Mouse (Mus musculus): ENCODE measurements around the gene Ncapd2.

The Ncapd2 gene

DNA sequence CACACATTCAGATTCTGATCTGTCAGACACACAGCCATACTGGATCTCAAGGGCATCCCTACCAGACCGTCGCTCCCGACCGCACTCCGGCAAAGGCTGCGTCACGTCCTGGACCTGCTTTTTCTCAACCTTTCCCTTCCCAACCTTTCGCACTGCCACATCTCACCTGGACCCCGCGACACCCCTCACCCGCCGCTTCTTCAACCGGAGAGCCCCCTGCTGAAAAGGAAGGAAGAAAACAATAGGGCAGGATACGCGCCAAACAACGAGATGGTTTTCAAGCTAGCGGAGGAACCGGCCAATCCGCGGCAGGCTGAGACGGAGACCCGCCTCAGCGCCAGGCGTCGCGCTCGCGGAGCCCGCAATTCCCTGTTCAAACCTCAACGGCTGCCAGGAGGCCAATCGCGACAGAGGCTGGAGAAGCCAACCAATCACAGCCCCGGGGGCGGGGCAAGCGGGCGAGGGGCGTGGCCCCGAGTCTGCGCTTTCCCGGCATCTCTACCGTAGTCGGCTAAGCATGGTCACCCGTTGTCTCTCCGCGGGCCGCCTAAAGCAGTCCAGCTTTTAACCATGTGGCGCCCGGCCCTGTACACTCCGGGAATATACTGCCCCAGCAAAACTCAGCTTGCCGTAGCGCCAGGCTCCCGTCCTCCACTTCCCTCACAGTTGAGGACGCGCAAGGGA lies at the start of gene Ncapd2, which contains the start of gene Mrpl51:
TSS of gene Ncapd2 (minus strand) at position 370 of the 684 bp plus-strand sequence.
TSS of gene Mrpl51 (plus strand) at position 470 of the 684 bp plus-strand sequence.
- CTCF ChIA-PET = interaction anchor here (0.9 kb wide), 1 partner anchor 24 kb away, joined by 3 read pairs; the partner anchor contains the start of gene Vamp1

DNA sequence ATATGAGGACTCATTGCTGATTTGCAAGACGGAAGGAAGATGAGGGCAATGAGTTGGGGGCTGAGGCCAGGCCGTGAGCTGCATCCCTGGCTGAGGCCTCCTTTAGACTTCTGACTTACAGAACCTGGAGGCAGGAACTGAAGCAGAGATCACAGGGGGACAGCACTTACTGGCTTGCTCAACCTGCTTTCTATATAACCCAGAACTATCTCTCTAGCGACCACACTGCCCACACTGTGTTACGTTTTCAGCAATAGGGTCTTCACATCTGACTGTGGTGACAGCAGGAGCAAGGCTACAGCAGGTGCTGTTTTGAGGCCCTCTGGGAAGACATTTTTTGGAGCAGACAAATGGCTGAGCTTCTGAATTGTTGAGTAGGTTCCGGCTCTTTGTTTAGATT lies 49.1 kb upstream of the Ncapd2 start:
- CTCF ChIA-PET = no interaction called here

DNA sequence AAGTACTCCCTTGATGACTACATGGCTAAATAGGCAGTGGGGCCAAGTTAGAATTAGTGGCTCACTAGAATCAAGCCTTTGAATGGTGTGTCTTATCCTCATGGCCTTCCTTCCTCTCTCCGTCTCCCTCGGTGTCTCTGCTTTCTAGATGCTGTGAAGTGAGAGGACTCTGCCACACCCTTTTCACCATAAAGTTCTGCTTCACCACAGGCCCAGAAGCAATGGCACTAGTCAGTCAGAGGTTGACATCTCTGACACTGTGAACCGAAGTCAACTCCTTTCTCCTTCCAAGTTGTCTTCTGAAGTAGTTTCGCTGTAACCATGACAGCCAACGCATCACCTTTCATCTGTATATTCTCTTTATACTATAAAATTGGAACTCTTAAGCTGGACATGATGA lies 48.0 kb upstream of the Ncapd2 start:
- CTCF ChIA-PET = no interaction called here

DNA sequence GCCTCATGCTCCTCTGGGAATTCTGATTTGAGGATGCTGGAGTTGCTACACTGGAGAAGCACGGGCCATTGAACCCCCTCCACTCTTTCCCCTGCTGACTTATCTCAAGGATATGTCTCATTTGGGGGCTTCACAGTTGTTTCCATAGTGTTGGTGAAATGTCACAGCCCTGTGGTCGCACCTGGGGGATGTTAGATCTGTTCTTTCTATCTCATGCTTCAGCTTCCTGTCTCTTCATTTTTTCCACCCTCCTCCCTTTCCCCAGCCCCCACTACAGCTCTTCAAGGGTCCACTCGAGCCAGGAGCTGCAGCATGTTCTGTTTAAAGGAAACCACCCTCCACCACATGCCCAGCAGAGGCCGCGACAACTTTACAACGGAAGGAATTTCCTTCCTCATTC lies 46.9 kb upstream of the Ncapd2 start:
- CTCF ChIA-PET = interaction anchor here (0.7 kb wide), 1 partner anchor 65 kb away, joined by 9 read pairs; no protein-coding TSS in a partner anchor

DNA sequence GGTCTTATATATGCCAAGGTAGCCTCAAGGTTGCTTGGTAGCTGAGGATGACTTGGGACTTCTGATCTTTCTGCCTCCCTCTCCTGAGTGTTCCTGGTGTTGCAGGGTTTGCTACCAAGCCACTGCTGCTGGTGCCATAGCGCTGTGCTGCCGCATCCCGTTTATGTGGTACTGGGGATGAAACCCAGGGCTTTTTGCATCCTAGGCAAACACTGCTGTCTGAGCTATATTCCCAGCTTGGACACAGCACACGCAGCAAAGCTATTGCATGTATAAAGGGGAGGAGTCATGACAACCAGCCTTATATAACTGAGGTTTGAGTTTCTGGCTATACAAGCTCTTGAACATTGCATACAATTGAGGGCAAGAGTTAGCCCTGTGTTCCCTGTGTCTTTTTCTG lies 45.9 kb upstream of the Ncapd2 start:
- CTCF ChIA-PET = interaction anchor here (0.7 kb wide), 2 partner anchors 14 to 66 kb away, joined by 6 to 9 read pairs; no protein-coding TSS in a partner anchor

DNA sequence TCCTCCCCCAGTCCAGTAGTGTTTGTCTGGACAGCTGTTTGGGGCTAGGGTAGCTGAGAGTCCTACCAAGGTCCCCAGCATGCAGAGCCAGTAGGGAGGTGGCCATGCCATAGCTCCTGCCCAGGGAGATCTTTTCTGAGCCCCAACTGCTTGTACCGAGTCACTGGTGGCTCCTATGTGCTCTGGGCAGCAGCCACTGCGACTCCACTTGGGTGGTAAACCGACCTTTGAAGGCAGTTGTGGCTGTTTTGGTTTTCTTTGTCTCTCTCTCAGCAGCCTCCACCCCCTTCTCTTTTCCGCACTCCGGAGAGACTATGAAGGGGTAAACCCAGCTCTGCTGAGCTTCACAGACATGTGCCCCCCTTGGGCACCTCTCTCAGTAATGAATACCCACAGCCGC lies 45.3 kb upstream of the Ncapd2 start, which contains the start of gene Cd27:
TSS of gene Cd27 (minus strand) at position 229 of the 400 bp plus-strand sequence.
- CTCF ChIA-PET = interaction anchor here (0.6 kb wide), 1 partner anchor 100 kb away, joined by 3 read pairs; no protein-coding TSS in a partner anchor

DNA sequence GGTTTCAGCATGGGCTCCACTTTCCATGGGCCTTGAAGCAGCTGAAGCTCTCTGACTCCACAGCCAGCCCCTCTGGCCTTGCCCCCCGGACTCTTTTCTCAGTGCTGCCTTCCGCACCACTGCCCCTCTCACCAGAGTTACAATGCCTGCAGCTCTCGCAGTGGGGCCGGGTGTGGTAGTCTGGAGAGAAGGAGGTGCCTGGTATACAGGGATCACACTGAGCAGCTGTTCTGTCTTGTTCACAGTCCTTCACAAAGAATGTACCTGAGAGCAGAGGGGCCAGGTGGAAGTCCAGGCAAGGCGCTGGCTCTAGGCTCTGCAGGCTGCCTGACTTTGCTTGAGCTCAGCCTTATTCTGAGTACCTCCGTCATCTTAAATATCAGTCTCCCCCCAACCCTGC lies 44.8 kb upstream of the Ncapd2 start:
- CTCF ChIA-PET = interaction anchor here (0.6 kb wide), 1 partner anchor 100 kb away, joined by 3 read pairs; no protein-coding TSS in a partner anchor

DNA sequence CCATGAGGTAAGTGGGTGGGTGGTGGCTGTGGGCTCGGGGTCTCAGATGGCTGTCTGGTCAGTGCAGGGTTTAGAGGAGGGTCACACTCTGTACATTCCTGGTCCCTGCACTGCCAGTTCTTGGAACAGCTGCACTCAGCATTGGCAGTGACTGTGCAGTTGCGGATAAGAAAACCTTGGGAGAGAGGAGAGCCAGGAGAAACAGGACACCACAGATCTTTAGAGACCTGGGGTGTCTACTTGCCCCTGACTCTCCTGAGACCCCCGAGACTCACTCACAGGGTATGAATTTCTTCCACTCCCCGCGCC lies 43.0 kb upstream of the Ncapd2 start:
- CTCF ChIA-PET = no interaction called here

DNA sequence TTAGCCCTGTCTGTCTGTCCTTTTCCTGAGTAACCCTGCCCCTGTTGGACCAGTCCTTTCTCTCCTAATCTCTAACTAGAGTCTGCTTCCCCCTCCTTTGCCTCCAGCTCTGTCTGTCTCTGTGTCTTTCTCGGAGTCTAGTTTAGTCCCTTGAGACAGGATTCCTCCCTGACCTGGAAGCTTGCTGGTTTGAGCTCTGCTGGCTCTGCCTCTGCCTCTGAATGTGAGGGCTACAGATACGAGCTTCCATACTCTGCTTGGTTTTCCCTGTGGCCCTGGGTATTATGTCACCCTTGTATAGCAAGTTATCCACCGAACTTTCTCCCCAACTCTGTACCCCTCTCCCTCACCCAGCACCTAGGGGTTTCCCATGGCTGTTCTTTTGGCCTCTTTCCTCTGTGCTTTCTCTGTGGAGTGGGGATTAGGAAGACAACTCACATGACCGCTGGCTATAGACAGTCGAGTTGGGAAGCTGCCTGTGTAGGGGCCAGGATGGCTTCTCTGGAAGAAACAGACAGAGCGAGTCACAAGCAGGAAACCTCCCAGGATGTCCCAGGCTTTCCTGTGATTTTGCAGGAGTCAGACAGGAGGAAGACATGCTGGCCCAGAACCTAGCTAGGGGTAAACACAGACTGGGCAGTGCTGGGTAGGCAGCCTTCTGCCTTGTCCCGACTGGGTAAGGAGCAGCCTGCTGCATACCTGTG lies 42.5 kb upstream of the Ncapd2 start:
- CTCF ChIA-PET = no interaction called here

DNA sequence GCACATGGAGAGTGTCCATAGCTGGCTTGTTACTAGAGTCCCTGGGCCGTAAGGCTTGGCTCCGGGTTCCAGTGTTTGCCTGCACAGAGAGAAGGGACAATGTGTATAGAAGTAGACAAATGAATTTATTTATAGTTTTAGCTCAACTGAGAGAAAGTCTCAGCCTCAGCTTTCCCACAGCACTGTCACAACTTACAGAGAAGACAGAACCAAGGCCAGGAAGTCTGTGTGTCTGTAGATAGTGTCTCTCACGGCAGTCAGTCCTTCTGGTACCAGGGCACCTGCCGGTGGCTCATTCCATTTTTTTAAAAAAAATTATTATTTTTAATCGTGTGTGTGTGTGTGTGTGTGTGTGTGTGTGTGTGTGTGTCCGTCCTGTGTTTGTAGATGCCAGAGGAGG lies 41.0 kb upstream of the Ncapd2 start:
- CTCF ChIA-PET = interaction anchor here (0.6 kb wide), 1 partner anchor 65 kb away, joined by 3 read pairs; no protein-coding TSS in a partner anchor

DNA sequence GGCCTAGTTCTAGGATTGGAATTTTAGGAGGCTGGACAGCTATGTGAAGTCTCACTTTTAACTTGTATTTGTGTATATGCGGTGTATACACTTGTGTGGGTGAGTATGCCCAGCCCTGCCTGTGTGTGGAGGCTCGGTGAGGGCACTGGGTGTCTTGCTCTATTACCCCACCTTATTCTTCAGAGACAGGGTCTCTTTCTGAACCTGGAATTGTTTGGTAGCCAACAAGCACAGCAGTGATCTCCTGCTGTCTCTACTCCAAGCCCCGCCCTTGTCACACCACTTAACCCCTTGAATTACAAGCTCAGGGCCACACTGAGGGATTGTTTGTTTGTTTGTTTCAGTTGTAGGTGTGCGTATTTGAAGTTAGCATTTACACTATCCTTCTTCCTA lies 40.5 kb upstream of the Ncapd2 start:
- CTCF ChIA-PET = interaction anchor here (0.6 kb wide), 1 partner anchor 66 kb away, joined by 3 read pairs; no protein-coding TSS in a partner anchor

DNA sequence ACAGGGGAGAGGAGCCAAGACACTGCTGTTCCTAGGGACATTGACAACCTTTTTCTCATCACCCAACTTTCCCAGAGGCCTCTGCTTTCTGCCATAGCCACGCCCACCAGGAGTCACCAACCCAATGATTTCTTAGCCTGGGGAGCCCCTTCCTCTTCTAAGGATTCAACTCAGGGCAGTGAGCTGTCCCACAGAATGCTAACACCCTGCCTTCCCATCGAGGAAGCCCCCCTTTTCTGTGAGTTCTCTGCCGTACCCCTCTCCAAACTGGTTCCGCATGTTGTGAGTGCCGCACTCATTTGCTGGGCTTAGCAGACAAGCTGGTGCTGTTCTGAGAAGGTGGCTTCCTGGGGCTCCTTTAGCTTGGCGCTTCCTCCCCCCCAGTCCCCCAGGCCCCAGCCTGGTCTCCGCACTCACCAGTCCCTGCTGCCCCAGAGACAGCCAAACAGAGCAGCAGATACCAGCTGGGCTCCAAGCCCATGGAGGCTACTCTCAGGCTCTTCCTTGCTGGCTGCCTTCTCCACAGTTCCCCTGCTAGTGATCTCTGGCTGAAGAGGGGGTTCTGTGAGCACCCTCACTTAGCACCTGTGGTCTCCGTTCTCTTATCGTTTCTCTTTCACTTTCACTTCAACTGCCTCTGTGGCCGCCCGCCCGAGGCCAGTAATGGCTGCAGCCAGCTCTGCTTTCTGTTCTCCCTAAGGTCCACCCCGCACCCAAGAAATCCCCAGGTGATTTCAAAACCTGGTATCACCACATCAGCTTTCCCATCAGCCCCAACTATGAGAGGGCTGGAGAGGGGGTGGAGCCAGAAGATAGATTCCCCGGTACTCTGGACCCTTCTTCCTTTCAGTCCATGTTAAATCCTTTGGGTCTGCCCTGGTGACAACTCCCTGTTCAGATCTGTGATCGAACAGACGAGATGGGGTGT lies 39.9 kb upstream of the Ncapd2 start, which contains the start of gene Tapbpl:
TSS of gene Tapbpl (minus strand) at position 744 of the 928 bp plus-strand sequence.
- CTCF ChIA-PET = interaction anchor here (0.7 to 0.8 kb wide), 2 partner anchors 44 to 118 kb away, joined by 6 to 8 read pairs; no protein-coding TSS in a partner anchor

DNA sequence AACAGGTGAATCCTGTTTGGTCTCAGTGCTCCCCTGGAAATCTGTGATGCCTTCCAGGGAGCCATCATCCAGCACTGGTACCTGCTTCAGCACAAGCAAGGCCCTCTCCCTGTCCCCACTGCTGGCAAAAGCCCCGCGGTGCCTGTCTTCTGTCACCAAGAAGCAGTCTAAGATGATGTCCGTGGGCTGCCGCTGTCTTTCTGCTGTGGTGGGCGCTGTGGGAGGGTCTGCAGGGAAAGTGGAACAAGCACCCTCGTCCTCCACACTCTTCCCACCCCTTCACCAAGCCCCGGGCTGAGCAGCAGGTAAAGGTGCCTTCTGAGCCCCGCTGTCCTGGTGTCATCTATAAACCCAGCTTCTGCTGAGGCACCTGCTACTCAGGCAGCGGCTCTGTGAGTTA lies 39.1 kb upstream of the Ncapd2 start:
- CTCF ChIA-PET = interaction anchor here (0.7 to 0.8 kb wide), 2 partner anchors 45 to 119 kb away, joined by 6 to 8 read pairs; no protein-coding TSS in a partner anchor

DNA sequence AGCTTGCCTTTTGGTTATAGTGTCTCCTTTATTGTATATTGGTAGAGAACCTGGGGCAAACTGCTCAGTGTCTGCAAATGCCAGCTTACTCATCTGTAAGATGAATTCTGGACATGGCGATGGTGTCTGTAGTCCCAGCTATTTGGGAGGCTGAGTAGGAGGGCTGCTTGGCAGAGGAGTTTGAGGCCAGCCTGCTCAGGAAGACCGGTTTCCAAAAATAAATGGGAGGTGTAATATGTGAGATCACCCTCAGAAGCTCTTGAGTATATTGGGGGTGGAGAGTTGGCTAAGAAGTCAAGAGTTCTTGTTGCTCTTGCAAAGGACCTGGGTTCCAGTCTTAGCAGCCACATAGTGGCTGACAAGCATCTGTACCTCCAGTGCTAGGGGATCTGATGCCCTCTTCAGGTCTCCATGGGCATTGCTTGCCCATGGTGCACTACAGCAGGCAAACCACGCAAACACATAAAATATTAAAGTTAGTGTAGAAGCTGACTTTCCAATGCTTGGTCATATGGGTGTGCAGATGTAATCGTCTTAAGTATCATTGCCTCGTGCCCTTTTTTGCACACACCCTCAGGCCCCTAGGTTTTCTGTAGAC lies 34.1 kb upstream of the Ncapd2 start:
- CTCF ChIA-PET = interaction anchor here (1.1 kb wide), 1 partner anchor 64 kb away, joined by 4 read pairs; no protein-coding TSS in a partner anchor

DNA sequence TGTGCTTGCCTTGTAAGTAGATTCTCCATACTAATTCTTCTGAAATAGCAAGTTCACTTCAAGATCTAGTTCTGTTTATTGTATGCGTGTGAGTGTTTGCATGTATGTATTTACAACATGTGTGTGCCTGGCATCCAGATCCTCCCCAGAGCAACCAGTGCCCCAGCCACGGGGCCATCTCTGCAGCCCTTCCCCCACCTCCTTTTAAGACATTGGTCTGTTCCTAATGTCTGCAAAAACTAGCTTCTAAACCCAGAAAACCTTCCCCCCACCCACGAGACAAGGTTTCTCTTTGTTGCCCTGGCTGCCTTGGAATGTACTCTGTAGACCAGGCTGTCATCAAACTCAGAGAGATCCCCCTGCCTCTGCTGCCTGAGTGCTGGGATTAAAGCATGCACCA lies 31.1 kb upstream of the Ncapd2 start:
- CTCF ChIA-PET = interaction anchor here (0.6 kb wide), 1 partner anchor 18 kb away, joined by 4 read pairs; no protein-coding TSS in a partner anchor

DNA sequence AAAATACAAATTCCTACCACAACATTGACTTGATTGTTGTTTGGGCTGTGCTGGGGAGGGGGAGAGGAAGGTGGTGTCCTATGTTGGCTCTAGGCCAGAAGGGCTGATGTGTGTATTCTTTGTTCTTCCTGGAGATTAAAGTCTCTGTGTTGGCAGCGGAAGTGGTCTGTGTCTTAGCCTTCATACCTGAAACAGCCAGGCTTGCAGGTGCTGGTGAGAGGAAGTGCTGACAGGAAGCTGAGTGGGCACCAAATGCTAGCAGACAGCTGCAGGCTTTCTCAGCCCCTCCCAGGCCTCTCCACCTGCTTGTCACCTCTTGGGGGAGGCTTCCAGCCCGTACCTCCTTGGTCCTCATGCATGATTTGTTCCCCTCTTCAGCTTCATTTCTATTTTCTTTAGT lies 30.6 kb upstream of the Ncapd2 start:
- CTCF ChIA-PET = interaction anchor here (0.5 to 0.7 kb wide), 3 partner anchors 18 to 50 kb away, joined by 3 to 4 read pairs (median 4); no protein-coding TSS in a partner anchor

DNA sequence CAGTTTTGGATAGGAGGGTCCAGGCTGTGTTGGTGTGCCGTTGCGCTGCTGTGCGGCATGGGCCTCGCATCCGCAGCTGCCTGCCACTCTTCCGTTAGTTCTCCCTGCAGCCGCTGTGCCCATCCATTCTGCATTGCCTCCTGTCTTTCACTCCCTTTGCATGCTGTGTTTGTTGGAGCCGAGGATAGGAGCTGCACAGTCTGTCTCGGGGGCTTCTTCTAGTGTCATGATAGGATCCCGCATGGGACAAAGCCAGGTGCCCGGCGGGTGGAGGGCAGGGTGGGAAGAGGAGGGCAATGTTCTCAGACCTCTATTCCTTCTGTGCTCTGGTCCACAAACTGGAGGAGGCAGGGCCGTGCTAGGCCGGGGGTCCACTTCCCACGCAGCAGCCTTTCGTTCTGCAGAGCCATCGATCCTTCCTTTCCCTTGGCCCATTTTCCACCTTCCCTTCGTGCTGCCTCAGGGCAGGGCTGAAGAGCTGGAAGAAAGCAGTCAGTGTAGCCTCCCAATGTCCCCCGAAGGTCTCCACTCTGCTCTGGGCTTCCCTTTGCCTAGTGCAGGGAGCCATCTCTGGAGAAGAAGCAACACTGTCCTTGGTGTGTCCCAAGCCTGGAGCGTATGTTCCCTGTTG lies 29.7 kb upstream of the Ncapd2 start:
- CTCF ChIA-PET = interaction anchor here (0.6 to 2.5 kb wide), 4 partner anchors 45 to 54 kb away, joined by 3 to 13 read pairs (median 5); no protein-coding TSS in a partner anchor

DNA sequence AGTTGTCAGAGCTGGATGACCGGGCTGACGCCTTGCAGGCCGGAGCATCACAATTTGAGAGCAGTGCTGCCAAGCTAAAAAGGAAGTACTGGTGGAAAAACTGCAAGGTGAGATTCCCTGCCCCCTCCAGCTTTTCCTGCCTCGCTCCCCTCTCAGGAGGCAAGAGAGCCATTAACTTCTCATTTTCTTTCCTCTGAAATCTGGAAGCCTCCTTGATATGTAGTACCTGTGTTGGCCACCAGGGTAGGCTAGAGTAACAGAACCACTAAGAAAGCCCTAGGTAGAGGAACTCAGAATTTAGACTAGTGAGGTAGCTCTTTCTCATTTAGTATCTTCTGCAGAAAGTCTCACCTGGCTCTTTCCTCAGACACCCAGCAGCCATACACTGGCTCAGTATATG lies 27.5 kb upstream of the Ncapd2 start:
- CTCF ChIA-PET = interaction anchor here (2.0 kb wide), 1 partner anchor 52 kb away, joined by 13 read pairs; no protein-coding TSS in a partner anchor

DNA sequence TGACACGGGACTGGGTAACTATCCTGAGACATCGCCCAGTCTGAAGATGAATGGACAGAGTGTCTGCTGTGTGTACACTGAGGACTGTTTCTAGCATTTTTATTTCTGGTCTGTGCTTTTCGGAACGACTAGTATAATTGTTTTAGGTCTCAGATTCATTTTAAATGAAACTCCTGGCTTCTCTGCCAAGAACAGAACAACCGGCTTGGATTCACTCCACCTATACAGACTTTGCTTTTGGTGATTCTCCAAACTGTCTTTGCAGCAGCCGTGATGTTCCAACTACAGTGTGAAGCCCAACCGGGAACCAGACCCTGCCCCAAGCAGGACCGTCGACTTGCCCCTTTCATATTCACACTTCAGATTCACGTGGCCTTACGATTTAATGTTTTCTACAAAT lies 26.4 kb upstream of the Ncapd2 start:
- CTCF ChIA-PET = no interaction called here

DNA sequence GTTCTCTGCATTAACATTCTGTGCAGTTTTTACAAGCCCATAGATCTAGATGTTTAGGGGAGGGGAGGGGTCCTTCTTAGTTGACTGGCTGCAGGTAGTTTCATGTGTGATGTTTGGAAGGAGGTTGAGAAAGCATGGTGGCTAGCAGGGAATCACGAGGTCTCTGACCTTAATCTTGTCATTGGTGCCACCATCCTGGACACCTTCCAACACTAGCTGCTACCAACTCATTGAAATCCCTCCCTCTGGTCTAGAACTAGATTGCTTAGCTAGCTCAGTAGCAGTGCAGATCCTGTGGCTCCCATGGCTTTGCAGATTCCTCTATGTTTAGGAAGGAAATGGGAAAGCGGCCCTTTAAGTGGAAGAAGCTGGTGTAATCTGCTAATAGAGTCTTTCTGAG lies 25.4 kb upstream of the Ncapd2 start:
- CTCF ChIA-PET = interaction anchor here (0.9 kb wide), 1 partner anchor 54 kb away, joined by 3 read pairs; no protein-coding TSS in a partner anchor
